Mouse (Mus musculus): ENCODE data around the gene Slc38a10.

- no peak for TF ChIP-seq CHD1 (IDR thresholded peaks at IDR 0.05; ENCODE audit: low read depth, low read length)
- TF ChIP-seq USF1 (IDR thresholded peaks at IDR 0.05; ENCODE audit: low read depth, low read length), result no peak
- no peak for TF ChIP-seq POLR2A (IDR thresholded peaks at IDR 0.05; ENCODE audit: control insufficient read depth in 1 of 2, insufficient read depth in 1 of 2, low read depth in 1 of 2, low read length in 2 of 2, poor library complexity in 1 of 2)
- no peak for TF ChIP-seq POLR2AphosphoS2 (IDR thresholded peaks at IDR 0.05; ENCODE audit: low read length)
- TF ChIP-seq RAD21 (IDR thresholded peaks at IDR 0.05; ENCODE audit: low read depth, low read length), result no peak
- TF ChIP-seq CTCF (IDR thresholded peaks at IDR 0.05 in 2 of 3, conservative IDR thresholded peaks at IDR 0.05 in 1 of 3; ENCODE audit: control insufficient read depth in 1 of 3, insufficient read depth in 1 of 3, low read depth in 2 of 3, low read length in 3 of 3, poor library complexity in 1 of 3, severe bottlenecking in 1 of 3), result no peak
- no peak for TF ChIP-seq HCFC1 (IDR thresholded peaks at IDR 0.05; ENCODE audit: low read depth, low read length)
These were observed 22.1 kb upstream of the Slc38a10 start for GRCm38 (mm10) chr11:120173213-120173612.

Data from MEL (cell line).